Mouse (Mus musculus) limb, embryonic 11.5 days (tissue): ENCODE measurements at regions not wholly inside any gene's neighbourhood (a gene's known extent, or its start where the extent isn't known, plus 50 kb on each side); places are given as distances from the start of the nearest gene placed in this dataset.

Experiments
- ATAC-seq: fragments of 200-750 bp; cut with Nextera tagmentation; 2 replicates; pipeline ENCODE4 v1.8.0; 2017; ENCODE audit warnings: low read depth; ENCODE audit not compliant: insufficient number of reproducible peaks, low FRiP score, low TSS enrichment
- DNase-seq: peaks from one replicate; pipeline ENCODE4 v3.0.0-alpha.2; 2015; ENCODE audit warnings: low spot score
- H3K27ac ChIP-seq: fragments of 300-500 bp; sonication (generic); replicated peaks from 2 replicates; pipeline ENCODE4 v1.5.1; 2014; ENCODE audit warnings: low read depth, mild to moderate bottlenecking, low read length
- H3K27me3 ChIP-seq: fragments of 300-500 bp; sonication (generic); 2 replicates; pipeline ENCODE4 v1.6.1; 2014; ENCODE audit warnings: mild to moderate bottlenecking, low read length, mixed read lengths; ENCODE audit not compliant: control insufficient read depth, insufficient read depth
- H3K36me3 ChIP-seq: fragments of 300-500 bp; sonication (generic); 2 replicates; pipeline ENCODE4 v1.6.1; 2014; ENCODE audit warnings: mild to moderate bottlenecking, low read length, moderate library complexity, mixed read lengths; ENCODE audit not compliant: control insufficient read depth, insufficient read depth
- H3K4me1 ChIP-seq: fragments of 300-500 bp; sonication (generic); 2 replicates; pipeline ENCODE4 v1.6.1; 2014; ENCODE audit warnings: low read length, mixed read lengths; ENCODE audit not compliant: control insufficient read depth, insufficient read depth
- H3K4me2 ChIP-seq: fragments of 300-500 bp; sonication (generic); 2 replicates; pipeline ENCODE4 v1.6.1; 2014; ENCODE audit warnings: low read depth, mild to moderate bottlenecking, moderate library complexity; ENCODE audit not compliant: severe bottlenecking
- H3K4me3 ChIP-seq: fragments of 300-500 bp; sonication (generic); 2 replicates; pipeline ENCODE4 v1.5.1; 2014; ENCODE audit warnings: low read depth, low read length
- H3K9ac ChIP-seq: fragments of 300-500 bp; sonication (generic); 2 replicates; pipeline ENCODE4 v1.6.1; 2014; ENCODE audit warnings: mild to moderate bottlenecking, low read length
- H3K9me3 ChIP-seq: fragments of 300-500 bp; sonication (generic); 2 replicates; pipeline ENCODE4 v1.6.1; 2016; ENCODE audit warnings: low read length; ENCODE audit not compliant: control insufficient read depth
- WGBS: fragments of 180-500 bp; shearing (Covaris S2); extraction: QIAGEN DNeasy Blood & Tissue Kit; methylation state at CpG from one replicate; pipeline ENCODE4 v1.1.7; 2014; 5-methylcytosine and 5-hydroxymethylcytosine counted together

DNA sequence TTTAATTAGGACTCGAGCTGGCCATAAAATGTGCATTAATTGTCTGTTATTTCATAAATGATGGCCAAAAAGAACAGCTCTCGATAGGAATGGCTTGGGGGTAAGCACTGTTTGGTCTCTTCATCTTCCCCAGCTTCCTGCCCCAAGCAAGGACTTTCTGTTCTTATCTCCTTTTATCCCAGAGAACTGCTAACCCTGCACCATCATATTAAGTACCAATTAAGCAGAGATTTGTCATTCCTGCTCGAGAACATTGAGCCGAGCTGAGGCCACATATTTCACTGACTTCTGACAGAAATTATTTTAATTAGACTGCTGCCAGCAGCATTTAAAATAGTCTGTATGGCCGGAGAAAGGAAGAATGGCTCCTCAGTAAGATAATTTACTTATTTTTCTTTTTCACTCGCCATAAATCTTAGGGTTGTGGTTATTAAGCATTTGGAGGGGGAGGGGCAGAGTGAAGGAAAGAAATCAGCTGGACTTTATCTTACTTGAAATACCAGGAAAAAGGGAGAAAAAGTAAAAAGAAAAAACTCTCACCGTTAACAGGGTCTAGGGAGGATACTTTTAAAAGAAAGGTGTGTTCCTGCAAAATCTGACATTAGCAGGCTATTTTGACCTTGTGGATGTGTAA lies 377.1 kb downstream of the Mtx2 start:
- Histone ChIP-seq H3K27me3 (no peaks in the 10 kb centered on the region), H3K4me2 (no peak overlapping the region), H3K27ac (no peak overlapping the region), H3K9me3 (no peaks in the 10 kb centered on the region), H3K4me3 (no peak overlapping the region), H3K36me3 (no peaks in the 10 kb centered on the region), H3K9ac (no peak overlapping the region), H3K4me1 (peaks cover 9% of the 10 kb centered on the region)
- ATAC-seq (no peak), DNase-seq (no peak)
- WGBS: 23% methylated on average over 7 of the region's 7 CpGs

DNA sequence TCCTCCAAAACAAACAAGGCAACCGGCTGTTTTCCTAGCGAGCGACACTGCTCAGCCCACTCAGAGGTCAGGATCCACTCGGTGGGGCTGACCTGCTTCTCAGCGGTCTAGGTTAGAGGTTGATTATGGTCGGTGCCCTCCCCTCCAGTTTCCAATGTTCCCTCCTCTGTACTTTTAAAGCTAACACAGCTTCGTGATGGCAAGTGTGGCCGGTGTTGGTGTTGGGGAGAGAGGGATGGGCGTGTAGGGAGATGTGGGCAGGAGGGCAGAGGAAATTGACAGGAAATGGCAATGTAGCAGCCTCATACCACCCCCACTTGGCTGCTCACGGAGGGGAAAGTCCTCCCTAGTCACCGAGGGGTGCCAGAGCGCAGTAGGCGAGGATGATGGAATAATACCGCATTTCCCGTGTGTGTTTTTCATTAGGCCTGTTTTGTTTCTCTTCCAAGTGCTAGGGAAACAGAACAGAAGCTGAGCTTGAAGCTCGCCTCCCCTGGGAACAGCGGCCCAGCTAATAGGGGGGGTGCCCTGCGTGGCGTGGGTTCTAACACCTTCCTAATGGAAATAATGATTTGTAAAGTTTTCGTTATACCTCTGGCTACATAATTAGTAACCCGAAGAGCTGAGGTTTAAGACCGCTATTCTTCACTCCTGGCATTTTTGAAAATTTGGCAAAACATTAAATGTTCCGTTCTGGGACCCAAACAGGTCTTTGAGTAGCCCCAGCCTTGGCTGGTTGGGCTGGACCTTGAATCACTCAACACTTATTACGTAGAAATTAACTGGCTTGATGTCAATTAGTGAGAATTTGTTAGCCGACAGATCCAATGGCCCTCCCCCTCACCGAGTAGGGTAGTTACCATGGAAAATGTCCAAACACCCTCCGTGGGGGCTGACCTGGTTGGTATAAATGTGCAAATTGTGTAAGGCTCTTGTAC lies 383.5 kb downstream of the Mtx2 start:
- Histone ChIP-seq H3K4me3 (no peak overlapping the region), H3K4me1 (peaks cover 22% of the 10 kb centered on the region), H3K4me2 (peak overlapping the region; percentile 37), H3K9ac (no peak overlapping the region), H3K9me3 (no peaks in the 10 kb centered on the region), H3K27me3 (no peaks in the 10 kb centered on the region), H3K36me3 (no peaks in the 10 kb centered on the region), H3K27ac (peak overlapping the region; percentile 78)
- peak; percentile 86 for ATAC-seq
- DNase-seq: peak; percentile 77
- 15% methylated on average over 27 of the region's 27 CpGs for WGBS

DNA sequence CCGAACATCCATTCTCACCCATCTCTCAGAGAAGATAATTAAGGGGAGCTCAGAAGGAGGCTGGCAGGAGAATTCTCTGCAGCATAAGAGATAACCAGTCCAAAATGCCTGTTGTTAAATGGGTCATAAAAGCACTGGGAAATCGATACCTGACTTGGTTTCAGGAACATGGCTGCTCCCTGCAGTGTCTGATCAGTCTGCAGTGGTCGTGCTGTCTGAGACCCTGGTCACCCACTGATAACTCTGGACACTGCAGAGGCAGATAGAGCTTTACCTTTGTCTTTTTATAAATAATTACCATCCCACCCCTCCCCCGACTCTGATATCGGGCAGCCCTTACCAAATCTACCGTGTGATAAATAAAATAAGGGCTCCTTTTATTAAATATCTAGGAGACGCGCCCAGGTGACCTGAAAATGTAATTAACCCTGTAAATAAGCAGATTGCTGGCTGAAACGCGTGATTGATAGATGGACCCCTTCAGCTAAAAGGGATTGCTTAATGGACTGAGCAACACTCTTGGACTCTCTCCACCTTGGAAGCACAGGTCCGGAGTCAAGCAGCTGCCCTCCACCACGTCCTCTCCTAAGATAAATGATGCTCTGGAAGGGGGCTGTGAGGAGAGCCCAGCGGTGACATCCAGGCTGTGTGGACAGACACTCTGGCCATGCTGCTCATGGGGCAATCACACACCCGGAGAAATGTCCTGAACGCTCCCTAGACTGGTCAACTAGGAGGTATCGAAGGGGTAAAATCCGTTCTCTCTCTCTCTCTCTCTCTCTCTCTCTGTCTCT lies 384.4 kb downstream of the Mtx2 start:
- Histone ChIP-seq H3K4me2 (no peak overlapping the region; the same call in 1 of the 2 replicates), H3K9me3 (no peaks in the 10 kb centered on the region), H3K9ac (no peak overlapping the region), H3K27ac (0 out of 2 replicates have a peak overlapping the region, but pooled peaks have one; percentile 4), H3K4me3 (no peak overlapping the region), H3K27me3 (no peaks in the 10 kb centered on the region), H3K36me3 (no peaks in the 10 kb centered on the region), H3K4me1 (peaks cover 22% of the 10 kb centered on the region)
- WGBS: 52% methylated on average over 17 of the region's 17 CpGs
- no peak for ATAC-seq
- DNase-seq: no peak

DNA sequence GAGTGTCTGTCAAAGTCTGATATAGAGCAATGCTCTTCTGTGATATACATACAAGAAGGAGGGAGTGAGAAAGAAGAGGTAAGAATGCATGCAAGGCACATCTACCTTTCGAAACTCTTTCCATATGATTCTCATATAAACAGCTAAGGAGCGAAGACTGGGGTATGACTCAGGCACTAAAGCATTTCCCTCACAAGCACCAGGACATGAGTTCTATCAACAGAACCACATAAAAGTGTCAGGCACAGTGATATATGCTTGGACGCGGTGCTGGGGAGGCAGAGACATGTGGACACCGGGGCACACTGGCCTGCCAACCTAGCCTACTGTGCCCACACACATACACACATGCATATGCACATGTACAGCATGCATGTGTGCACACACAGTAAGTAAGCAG lies 391.3 kb downstream of the Mtx2 start:
- no peak for DNase-seq
- no peak overlapping the region for H3K9ac ChIP-seq
- H3K36me3 ChIP-seq: no peaks in the 10 kb centered on the region
- no peaks in the 10 kb centered on the region for H3K4me1 ChIP-seq
- H3K27me3 ChIP-seq: no peaks in the 10 kb centered on the region
- 55% methylated on average over 5 of the region's 5 CpGs for WGBS
- no peak overlapping the region for H3K27ac ChIP-seq
- no peak overlapping the region for H3K4me2 ChIP-seq
- ATAC-seq: no peak
- H3K4me3 ChIP-seq: no peak overlapping the region
- H3K9me3 ChIP-seq: no peaks in the 10 kb centered on the region

DNA sequence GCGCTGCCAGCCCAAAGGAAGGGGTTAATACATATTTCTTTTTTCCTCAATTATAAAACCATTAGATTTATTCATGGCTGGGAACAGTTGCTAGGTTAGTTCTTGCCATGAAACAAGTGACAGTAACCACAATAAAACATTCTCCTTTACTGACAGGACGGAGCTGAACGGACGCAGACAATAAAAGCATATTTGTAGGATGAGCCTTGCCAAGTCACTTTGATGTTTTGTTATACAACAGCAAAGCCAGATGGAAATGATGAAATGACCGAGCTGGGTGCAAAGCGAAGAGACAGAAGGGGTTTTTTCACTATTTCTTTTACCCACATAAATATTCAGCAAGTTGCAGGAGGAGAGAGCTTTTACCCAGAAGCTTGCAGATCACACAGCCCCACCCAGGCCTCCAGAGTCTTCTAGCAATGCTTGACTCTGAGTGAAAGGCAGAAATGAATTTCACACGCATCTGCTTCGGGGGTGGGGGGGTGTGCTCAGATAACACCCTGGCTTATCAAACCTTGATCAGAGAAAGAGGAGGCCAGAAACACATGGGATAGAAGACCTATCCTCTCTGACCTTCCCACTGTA lies 395.3 kb downstream of the Mtx2 start:
- Histone ChIP-seq H3K27me3 (no peaks in the 10 kb centered on the region), H3K4me1 (no peaks in the 10 kb centered on the region), H3K4me2 (no peak overlapping the region), H3K9me3 (no peaks in the 10 kb centered on the region), H3K9ac (no peak overlapping the region), H3K27ac (no peak overlapping the region), H3K36me3 (no peaks in the 10 kb centered on the region), H3K4me3 (no peak overlapping the region)
- 67% methylated on average over 8 of the region's 8 CpGs for WGBS
- DNase-seq (no peak), ATAC-seq (no peak)

DNA sequence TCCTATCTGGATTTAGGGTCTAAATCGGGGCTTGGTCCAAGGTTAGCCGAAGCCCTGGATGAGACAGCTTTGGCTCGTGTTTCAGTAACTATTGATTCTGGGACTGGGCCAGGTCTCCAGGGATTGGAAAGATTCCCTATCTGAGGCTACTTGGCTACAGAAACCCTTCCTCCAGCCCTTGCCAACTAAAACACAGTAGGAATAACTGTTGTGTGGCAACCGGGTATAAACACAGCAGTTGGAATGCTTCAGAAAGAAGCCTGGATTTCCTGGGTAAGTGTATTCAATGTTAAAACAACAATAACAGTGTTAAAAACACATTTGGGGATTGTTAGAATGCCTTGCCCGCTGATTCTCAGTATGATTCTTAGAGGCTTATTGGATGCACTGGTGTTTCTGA lies 398.8 kb downstream of the Mtx2 start:
- H3K27me3 ChIP-seq: no peaks in the 10 kb centered on the region
- WGBS: 85% methylated on average over 5 of the region's 5 CpGs
- H3K4me2 ChIP-seq: no peak overlapping the region
- H3K36me3 ChIP-seq: no peaks in the 10 kb centered on the region
- DNase-seq (no peak), ATAC-seq (no peak)
- no peak overlapping the region for H3K9ac ChIP-seq
- H3K27ac ChIP-seq: no peak overlapping the region
- H3K4me3 ChIP-seq: no peak overlapping the region
- H3K4me1 ChIP-seq: no peaks in the 10 kb centered on the region
- H3K9me3 ChIP-seq: no peaks in the 10 kb centered on the region

DNA sequence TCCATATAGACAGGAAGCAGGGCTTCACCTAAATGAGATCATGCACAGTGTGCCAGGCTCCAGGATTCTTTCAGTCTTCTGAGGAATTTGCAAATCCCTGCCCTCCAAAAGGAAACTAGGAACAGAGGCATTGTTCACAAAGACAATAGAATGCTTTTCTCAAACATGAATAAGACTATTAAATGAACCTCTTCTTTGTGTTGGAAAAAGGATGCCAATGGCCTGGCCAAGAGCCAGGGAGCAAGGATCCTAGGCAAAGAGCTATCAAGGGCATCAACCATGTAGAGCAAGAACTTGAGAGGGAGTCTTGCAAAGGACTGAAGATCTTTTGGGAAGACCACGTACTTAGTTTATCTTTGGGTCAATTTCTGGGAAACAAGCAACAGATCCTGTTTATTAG lies 415.4 kb downstream of the Mtx2 start:
- 96% methylated on average over 1 of the region's 1 CpGs for WGBS
- no peaks in the 10 kb centered on the region for H3K4me1 ChIP-seq
- no peak overlapping the region for H3K4me2 ChIP-seq
- H3K9ac ChIP-seq: no peak overlapping the region
- no peaks in the 10 kb centered on the region for H3K27me3 ChIP-seq
- no peak overlapping the region for H3K4me3 ChIP-seq
- DNase-seq (no peak), ATAC-seq (no peak)
- no peaks in the 10 kb centered on the region for H3K36me3 ChIP-seq
- H3K9me3 ChIP-seq: no peaks in the 10 kb centered on the region
- H3K27ac ChIP-seq: no peak overlapping the region
